Comparison of ENCODE assay signal across 9 mouse cellular contexts in genomic region chr10:25145851-25146250, GRCm38 (mm10).
DNase-seq lines count a peak whose midpoint lies in the region; ATAC-seq lines count a peak whose summit lies in the region.
"Had no signal": no experiment of that assay in that cellular context is flagged by ENCODE, and none has a peak within 500 bp of the region (broad histone marks: within the 10 kb centered on the region; RNA-seq: fewer than 3 reads in every experiment).

No protein-coding gene starts in this region.

- no peak overlapping the region for H3K4me3 ChIP-seq in hindbrain, embryonic 11.5 days (ENCODE audit: low read depth, low read length)
- no peak overlapping the region for H3K4me3 ChIP-seq in hindbrain, embryonic 10.5 days
- peak overlapping the region; percentile 23 for H3K4me3 ChIP-seq in forebrain, embryonic 15.5 days
- no peak overlapping the region for H3K4me3 ChIP-seq in neural tube, embryonic 15.5 days (replicated peaks)

- H3K36me3 ChIP-seq in hindbrain, embryonic 11.5 days (ENCODE audit: control insufficient read depth, insufficient read depth, low read length), result no peaks in the 10 kb centered on the region
- H3K36me3 ChIP-seq in hindbrain, embryonic 10.5 days, result no peaks in the 10 kb centered on the region
- H3K36me3 ChIP-seq in forebrain, embryonic 15.5 days, result no peaks in the 10 kb centered on the region
- H3K36me3 ChIP-seq in neural tube, embryonic 15.5 days, result no peaks in the 10 kb centered on the region

- peak; percentile 17; the same call in 1 of the 2 replicates for ATAC-seq in hindbrain, embryonic 11.5 days (ENCODE audit: low FRiP score)
- ATAC-seq in forebrain, embryonic 15.5 days (replicated peaks), result peak; percentile 68
- ATAC-seq in neural tube, embryonic 15.5 days (ENCODE audit: low FRiP score), result peak; percentile 71; the same call in 1 of the 2 replicates
- ATAC-seq in cerebellum, adult (ENCODE audit: insufficient number of reproducible peaks, low FRiP score, low TSS enrichment), result no peak

- H3K27ac ChIP-seq in hindbrain, embryonic 11.5 days (ENCODE audit: low read depth, low read length), result no peak overlapping the region
- no peak overlapping the region for H3K27ac ChIP-seq in hindbrain, embryonic 10.5 days
- peak overlapping the region; percentile 43 for H3K27ac ChIP-seq in forebrain, embryonic 15.5 days (replicated peaks)
- H3K27ac ChIP-seq in neural tube, embryonic 15.5 days (replicated peaks), result peak overlapping the region; percentile 65
- H3K27ac ChIP-seq: macrophage had no signal

- no peak for DNase-seq in hindbrain, embryonic 11.5 days (ENCODE audit: low spot score)
- no peak for DNase-seq in hindbrain, embryonic 10.5 days (ENCODE audit: low spot score)
- peak; percentile 24 for DNase-seq in layer of hippocampus, adult 9-10 months (ENCODE audit: low spot score)
- no peak for DNase-seq in T-cell, adult 2 months (ENCODE audit: low spot score)
- DNase-seq in thymus, adult 18-20 months, result no peak

- no peak overlapping the region for H3K4me2 ChIP-seq in hindbrain, embryonic 11.5 days (replicated peaks; ENCODE audit: low read depth, low read length)
- H3K4me2 ChIP-seq in forebrain, embryonic 15.5 days (replicated peaks), result peak overlapping the region; percentile 43
- H3K4me2 ChIP-seq in neural tube, embryonic 15.5 days, result peak overlapping the region; percentile 36

- WGBS in hindbrain, embryonic 11.5 days, result 80% methylated on average over 12 of the region's 12 CpGs
- WGBS in hindbrain, embryonic 10.5 days, result 83% methylated on average over 12 of the region's 12 CpGs
- WGBS in forebrain, embryonic 15.5 days, result 50% methylated on average over 12 of the region's 12 CpGs
- WGBS in neural tube, embryonic 15.5 days, result 68% methylated on average over 12 of the region's 12 CpGs

- no peaks in the 10 kb centered on the region for H3K27me3 ChIP-seq in hindbrain, embryonic 11.5 days (ENCODE audit: control insufficient read depth, insufficient read depth, low read length)
- no peaks in the 10 kb centered on the region; the same call in 1 of the 2 replicates for H3K27me3 ChIP-seq in hindbrain, embryonic 10.5 days (ENCODE audit: insufficient read depth, poor library complexity, severe bottlenecking)
- H3K27me3 ChIP-seq in forebrain, embryonic 15.5 days, result no peaks in the 10 kb centered on the region
- no peaks in the 10 kb centered on the region for H3K27me3 ChIP-seq in neural tube, embryonic 15.5 days (replicated peaks)

- no peaks in the 10 kb centered on the region for H3K9me3 ChIP-seq in hindbrain, embryonic 11.5 days (ENCODE audit: control insufficient read depth, low read length)
- H3K9me3 ChIP-seq in hindbrain, embryonic 10.5 days, result no peaks in the 10 kb centered on the region
- H3K9me3 ChIP-seq in forebrain, embryonic 15.5 days, result no peaks in the 10 kb centered on the region
- H3K9me3 ChIP-seq in neural tube, embryonic 15.5 days (replicated peaks), result no peaks in the 10 kb centered on the region

- H3K9ac ChIP-seq in hindbrain, embryonic 11.5 days (ENCODE audit: low read depth, low read length), result no peak overlapping the region
- H3K9ac ChIP-seq in forebrain, embryonic 15.5 days (replicated peaks), result no peak overlapping the region; the same call in 1 of the 2 replicates
- H3K9ac ChIP-seq in neural tube, embryonic 15.5 days (replicated peaks), result no peak overlapping the region

- no peaks in the 10 kb centered on the region for H3K4me1 ChIP-seq in hindbrain, embryonic 11.5 days (replicated peaks; ENCODE audit: control insufficient read depth, insufficient read depth, low read length)
- H3K4me1 ChIP-seq in hindbrain, embryonic 10.5 days (replicated peaks), result peaks cover 4% of the 10 kb centered on the region; the same call in 1 of the 2 replicates
- peaks cover 16% of the 10 kb centered on the region for H3K4me1 ChIP-seq in forebrain, embryonic 15.5 days
- no peaks in the 10 kb centered on the region for H3K4me1 ChIP-seq in neural tube, embryonic 15.5 days

Comparison
In these comparisons a context has a peak if more than half of its experiments do, and no peak if none do; other contexts are left out.
1. H3K27ac ChIP-seq: peak in forebrain, embryonic 15.5 days (single experiment) and neural tube, embryonic 15.5 days (single experiment); none in hindbrain, embryonic 11.5 days (single experiment) and hindbrain, embryonic 10.5 days (single experiment).